Mouse (Mus musculus): Measurements from ENCODE around the gene Dnajb2.

The Dnajb2 gene

DNA sequence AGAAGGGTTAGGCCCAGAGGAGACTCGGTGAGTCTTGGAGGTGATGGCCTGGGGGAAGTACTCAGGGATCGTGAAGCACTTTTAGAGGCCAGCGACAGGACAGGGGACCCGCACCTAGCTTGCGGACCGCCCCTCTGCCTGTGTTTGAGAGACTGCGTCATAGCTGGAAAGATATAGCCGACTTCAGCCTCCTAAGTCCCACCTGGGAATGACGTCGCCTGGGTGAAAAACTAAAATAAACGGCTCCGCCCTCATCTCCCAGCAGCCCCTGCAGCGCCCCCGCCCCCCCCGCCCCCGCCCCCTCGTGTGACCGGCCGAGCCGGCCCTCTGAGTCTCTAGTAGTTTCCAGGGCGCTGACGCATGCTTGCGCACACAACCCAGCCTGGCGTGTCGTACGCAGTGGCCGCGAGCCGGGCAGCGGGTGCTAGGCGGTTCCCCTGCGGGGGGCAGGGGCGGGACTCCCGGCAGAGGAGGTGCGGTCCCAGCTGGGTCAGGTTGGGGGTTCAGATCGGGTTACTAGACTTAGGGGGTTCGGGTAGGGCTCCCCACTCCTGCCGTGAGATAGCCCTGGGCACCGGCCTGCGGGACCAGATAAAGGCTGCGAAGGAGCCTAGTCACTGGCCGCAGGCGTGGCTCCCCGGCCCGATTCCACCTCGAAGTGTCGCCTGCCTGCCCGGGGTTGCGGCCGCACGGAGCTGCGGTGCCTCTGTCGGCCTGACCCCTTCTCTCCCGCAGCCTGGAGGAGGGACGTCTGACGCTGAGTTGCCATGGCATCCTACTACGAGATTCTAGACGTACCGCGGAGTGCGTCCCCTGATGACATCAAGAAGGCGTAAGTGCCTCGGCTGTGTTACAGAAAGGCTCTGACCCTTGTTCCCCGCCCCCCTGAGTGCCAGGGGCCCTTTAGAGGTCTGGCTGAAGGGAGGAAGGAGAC, at the start of gene Dnajb2:
Gene Dnajb2 (plus strand): TSS at position 290 of the 934 bp plus-strand sequence.
- DNase-seq = peak; percentile 74

DNA sequence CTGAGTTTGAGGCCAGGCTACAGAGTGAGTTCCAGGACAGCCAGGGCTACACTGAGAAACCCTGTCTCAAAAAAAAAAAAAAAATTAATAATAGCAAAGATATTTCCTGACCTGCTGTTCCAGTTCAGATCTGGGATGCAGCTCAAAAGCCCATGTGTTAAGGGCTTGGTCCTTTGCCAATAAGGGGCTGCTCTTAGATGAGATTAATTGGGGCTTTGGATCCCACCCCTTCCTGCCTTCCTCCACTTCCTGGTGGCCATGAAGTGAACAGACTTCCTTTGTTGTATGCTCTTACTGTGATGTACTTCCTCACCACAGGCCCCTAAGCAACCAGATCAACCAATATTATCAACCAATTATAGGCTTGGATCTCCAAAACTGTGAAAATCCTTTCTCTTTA, 49.1 kb upstream of the Dnajb2 start:
- DNase-seq = no peak

DNA sequence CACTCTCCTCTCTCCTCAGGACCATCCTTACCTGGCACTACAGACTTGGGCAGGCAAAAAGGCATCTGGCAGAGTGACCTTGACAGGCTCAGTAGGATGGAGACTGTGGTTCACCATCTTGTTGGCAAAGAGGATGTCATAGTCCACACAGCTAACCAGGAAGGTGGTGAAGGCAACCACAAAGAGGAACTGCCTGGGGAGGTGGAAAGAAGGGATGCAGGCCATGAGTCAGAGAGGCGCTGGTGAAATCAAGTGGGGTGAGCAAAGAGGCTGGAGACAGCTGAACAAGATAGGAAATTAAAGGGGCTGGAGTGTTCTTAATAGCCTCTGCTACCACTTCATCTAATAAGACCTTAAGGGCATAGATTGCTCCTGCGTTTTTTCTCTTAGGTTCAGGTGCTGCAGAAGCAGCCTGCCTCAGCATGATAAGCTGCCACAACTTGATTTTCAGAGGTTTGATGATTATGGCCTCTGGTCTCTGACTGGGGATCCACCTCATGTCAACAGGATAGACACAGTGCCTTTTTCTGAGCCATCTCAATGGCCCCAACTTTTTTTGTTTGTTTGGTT, 48.2 kb upstream of the Dnajb2 start:
- DNase-seq = no peak

DNA sequence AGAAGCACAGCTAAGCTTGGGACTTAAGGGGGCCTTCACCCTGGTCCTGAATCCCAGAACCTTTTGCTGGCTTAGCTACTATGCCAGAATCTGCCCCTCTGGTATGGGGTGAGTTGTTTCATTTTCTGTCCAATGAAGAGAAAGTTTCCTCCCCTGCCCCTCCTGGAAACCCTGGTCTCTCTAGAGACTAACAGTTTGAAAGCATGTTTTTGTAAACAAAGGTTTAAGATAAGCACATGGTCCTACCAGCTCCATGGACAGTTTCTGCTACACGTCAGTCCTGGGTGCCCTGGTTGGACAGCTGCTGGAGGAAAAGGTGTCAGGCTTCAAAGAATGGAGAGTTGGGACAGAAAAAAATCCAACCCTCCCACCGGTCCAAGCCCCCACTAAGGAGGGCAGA, 45.6 kb upstream of the Dnajb2 start:
- no peak for DNase-seq

GRCm38 (mm10) chr1:75191258-75191621, 45.0 kb upstream of the Dnajb2 start:
- no peak for DNase-seq

DNA sequence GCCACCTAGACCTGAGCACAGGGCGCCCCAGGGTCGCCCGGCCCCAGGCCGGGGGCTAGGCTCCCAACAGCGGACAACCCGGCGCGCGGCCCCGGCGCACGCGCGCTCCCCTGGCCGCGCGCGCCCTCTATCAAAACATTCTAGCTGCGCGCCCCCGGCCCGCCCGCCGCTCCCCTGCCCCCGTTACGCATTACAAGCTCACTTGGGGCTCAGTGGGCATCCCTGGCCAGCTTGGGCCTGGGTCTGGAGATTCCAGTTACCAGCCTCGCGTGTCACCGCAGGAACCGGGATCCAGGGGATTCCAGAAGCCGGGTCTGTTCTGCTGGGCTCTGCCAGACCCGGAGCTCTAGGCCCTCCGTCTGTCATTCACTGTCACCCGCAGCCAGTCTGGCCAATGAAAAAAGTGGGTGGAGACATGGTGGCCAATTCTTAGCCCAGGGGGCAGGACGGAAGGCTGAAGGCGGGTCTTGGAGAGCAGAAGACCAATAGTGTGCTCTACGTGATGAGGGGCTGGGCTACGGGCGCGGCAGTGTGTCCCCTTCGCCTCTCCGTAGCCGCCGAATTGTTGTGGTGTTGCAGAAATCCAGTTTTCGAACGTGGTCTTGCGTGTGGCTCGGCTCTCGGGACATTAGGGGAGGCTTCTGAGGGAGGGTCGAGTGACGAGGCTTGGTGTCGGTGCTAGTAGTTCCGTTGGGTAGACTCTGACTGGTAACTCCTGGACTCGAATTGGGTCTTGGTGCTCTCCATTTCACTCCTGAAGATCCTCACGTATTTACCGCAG, 44.4 kb upstream of the Dnajb2 start, which contains the start of the genes Ankzf1 and Atg9a:
Gene Ankzf1 (plus strand): TSS at position 530 of the 781 bp plus-strand sequence.
Gene Atg9a (minus strand): TSS at position 575 of the 781 bp plus-strand sequence.
- peak; percentile 83 for DNase-seq

- no peak for DNase-seq
These were observed 43.8 kb upstream of the Dnajb2 start for GRCm38 (mm10) chr1:75192452-75192851.

GRCm38 (mm10) chr1:75201236-75201635, 35.0 kb upstream of the Dnajb2 start:
- no peak for DNase-seq

GRCm38 (mm10) chr1:75208967-75209678, 27.1 kb upstream of the Dnajb2 start:
- DNase-seq = no peak

DNA sequence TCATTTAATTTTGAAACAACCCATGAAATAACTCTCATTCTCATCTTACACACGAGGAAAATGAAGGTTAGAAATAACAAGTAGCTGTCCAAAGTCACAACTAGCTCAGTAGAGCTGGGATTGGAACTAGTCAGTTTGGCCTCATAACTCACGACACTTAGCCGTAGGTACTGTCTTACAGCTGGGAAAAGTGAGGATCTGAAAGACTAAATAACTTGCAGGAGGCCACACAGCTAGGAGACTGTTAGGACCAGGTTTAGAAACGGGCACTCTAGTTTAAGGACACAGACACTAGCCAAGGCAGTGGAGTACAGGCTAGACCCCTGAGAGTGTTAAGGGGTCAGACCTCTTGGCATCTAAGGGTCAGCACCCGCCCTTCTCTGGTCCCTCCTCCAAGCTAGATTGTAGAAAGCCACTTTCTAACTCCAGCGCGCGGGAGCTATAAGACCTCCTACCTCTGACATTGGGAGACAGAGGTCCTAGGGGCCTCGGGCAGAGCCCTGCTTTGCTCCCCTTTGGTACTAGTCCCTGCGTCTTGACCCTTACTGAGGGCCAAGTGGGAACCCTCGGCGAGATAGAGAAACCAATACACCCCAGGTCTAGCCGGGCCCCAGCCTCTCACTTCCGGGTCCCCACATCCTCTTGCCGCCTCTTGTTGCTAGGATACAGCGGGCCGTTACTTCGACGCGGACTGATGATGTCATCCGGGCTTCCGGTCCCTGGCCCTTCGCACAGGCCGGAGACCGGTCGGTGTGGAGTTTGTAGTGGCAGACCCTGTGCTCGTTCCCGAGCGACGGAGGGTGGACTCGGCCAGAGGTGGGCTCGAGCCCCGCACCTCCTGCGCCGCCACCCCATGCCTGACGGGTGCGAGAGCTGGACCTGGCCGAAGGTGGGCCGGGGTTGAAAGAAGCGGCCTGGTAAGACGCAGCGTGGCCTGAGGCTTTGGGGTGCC, 25.8 kb upstream of the Dnajb2 start, which contains the start of the genes Glb1l and Stk16:
Gene Glb1l (minus strand): TSS at position 678 of the 952 bp plus-strand sequence.
Gene Stk16 (plus strand): TSS at position 703 of the 952 bp plus-strand sequence.
- peak; percentile 97 for DNase-seq

- DNase-seq = no peak
These were observed 25.0 kb upstream of the Dnajb2 start for GRCm38 (mm10) chr1:75211141-75211708.

DNA sequence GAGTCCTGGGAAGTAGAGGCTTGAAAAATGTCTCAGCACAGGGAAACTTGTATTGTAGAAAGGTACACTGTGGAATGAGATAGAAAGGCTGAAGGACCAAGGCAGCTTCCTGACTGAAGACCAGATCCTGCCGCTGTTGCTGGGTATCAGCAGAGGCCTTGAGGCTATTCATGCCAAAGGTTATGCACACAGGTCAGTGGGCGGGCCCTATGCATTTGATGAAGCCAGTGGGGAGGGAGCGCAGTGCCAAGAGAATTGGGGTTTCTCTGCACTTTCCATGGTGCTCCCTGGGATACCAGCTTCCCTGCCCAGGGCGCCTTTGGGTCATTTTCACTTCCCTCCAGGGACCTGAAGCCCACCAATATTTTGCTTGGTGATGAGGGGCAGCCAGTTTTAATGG, 23.7 kb upstream of the Dnajb2 start:
- DNase-seq = no peak

DNA sequence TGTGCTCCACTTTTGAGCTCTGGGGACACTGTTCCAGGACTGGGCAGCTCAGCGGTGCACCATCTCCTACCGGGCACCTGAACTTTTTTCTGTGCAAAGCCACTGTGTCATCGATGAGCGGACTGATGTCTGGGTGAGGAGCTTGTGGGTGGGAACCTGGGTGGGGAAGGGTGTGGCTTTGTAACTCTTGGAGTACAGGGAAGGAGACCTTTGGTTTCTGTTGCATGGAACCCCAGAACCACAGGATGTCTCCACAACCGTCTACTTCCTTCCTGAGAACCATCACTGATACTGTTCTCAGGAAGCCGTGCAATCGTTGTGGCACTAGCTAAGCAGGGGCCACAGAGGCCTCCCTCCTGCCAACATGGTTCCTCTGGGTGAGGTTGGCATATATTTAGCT, 23.1 kb upstream of the Dnajb2 start:
- no peak for DNase-seq

- DNase-seq = no peak
These were observed 21.8 kb upstream of the Dnajb2 start for GRCm38 (mm10) chr1:75214442-75214841.

- peak; percentile 40 for DNase-seq
These were observed 21.3 kb upstream of the Dnajb2 start for GRCm38 (mm10) chr1:75214886-75215285.

- no peak for DNase-seq
These were observed 20.4 kb upstream of the Dnajb2 start for GRCm38 (mm10) chr1:75215785-75216184.

- no peak for DNase-seq
These were observed 19.2 kb upstream of the Dnajb2 start for GRCm38 (mm10) chr1:75216797-75217585.

DNA sequence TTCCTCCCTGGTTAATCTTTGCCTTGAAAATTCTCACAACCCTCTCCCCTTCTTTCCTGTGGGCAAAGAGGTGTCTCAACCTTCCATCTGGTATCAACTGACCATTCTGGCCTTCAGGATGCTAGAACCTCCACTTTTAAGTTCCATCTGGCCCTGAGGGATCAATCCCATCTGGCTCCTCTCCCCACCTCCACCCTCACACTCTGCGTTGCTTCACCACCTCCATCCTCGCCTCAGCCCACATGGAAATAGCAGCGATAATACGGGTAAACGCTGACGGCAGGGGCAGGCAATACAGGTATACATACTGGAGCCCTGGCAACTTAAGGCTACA, 18.3 kb upstream of the Dnajb2 start:
- DNase-seq = no peak

GRCm38 (mm10) chr1:75218227-75219001, 17.8 kb upstream of the Dnajb2 start:
- peak; percentile 38 for DNase-seq

All from right cerebral cortex, postnatal 4 days (tissue).